Mouse (Mus musculus) adrenal gland (tissue): ENCODE measurements around the gene Dmrta2.

ENCODE experiments used
- intact Hi-C: fragments of 180-260 bp; cut with DNase I; formaldehyde crosslinking; loops from one replicate; pipeline ENCODE4 v1.15.1; 2025

Dmrta2 gene

DNA sequence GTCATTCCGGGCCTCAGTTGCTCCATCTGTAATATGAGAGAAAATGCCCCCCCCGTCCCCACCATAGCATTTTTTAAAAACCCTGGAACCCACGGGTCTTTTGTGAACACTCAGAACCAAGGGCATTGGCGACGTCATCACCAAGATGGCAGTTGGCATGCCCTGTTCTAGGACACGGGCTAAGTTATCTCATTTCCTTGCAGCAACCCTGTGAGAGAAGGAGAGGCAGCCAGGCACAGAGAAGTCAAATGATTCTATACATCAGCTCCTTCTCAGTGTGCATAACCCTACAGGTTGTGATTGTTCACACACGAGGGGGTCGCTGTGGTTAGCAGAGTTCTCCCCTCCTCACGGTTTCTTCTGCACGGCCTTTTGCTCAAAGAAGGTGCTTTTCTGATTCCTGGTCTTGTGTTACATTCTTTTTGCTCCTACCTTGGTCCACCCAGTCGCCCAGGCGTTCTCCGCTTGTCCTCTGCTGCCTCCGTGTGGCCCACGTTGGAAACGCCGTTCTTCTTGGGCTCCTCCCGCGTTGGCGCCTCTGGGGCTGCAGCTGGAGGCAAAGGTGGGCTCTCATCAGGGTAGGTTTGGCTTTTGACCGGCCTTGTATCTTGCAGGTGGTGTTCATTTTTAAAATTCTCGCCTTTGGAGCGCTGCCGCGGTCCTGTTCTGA, 44.2 kb downstream of the Dmrta2 start:
- intact Hi-C loops: loop anchor here (5.0 kb wide), 1 partner anchor 265 kb away; no protein-coding TSS in a partner anchor

DNA sequence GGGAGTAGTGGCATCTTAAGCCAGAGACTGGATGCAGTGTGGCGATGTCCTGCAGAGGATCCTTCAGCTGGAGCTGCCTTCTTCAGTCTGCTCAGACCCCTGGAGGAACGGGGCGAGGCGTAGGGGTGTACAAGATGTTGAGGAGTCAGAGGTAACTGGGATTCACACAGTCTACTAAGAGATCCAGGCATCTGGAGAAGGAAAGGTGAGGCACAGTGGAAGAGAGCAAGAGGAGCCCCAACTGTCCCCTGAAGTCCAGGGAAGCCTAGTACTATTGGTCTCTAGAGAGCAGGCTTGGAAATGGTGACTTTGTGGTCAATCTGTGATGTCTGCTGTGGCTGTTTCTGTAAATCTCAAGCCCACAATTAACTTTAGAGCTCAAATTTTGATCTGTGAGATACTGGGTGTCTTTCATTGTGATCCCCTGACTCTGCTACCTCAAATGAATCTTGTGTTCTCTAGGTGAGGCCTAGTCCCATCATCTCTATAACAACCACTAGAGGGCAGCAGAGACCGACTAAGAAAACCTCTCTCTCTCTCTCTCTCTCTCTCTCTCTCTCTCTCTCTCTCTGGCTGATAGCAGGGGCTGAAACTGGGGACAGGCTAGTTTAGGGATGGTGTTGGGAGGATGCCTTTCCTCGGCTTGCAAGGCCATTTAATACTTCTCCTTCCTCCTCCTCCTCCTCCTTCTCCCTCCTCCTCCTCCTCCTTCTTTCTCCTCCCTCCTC, 50.8 kb downstream of the Dmrta2 start:
- intact Hi-C loops: no loop called here

DNA sequence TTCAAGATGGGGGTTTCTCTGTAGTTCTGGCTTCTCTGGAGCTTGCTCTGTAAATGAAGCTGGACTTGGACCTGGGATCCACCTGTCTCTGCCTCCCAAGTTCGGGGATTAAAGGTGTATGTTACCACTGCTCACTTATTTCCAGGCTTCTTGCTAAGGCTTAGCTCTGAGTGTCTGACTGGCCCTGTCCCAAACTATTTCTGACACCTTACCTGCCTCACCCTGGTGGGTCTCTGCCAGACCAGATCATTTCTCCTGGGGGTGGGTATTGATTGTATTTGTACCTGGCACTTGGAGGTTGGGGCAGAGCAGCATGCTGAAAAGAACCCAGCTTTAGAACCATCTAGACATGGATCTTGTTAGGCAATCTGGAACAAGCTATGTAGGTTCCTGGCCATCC, 51.6 kb downstream of the Dmrta2 start:
- intact Hi-C loops: no loop called here
